Mouse (Mus musculus): ENCODE measurements around the gene Ptpn3.

- TF ChIP-seq CTCF (conservative IDR thresholded peaks at IDR 0.05; ENCODE audit: low read length) (no peak), POU5F1 (IDR thresholded peaks at IDR 0.05; ENCODE audit: borderline replicate concordance, low read length) (no peak), NANOG (IDR thresholded peaks at IDR 0.05; ENCODE audit: borderline replicate concordance, low read length) (no peak)
Measured at GRCm38 (mm10) chr4:57142374-57143025, 159.1 kb downstream of the Ptpn3 start.

Measured in E14TG2a.4 (cell line).